Mouse (Mus musculus) A20 (cell line): ENCODE data around the gene Rpia.
A peak's percentile ranks its signal among the peaks of the same experiment; 100 is the strongest.

Experiments used
- DNase-seq: peaks from one replicate; pipeline ENCODE4 v3.0.0-alpha.2; 2011; ENCODE audit warnings: low read depth, low spot score

The Rpia gene

GRCm38 (mm10) chr6:70805267-70805666, 13.2 kb upstream of the Rpia start:
- DNase-seq, result peak; percentile 68

DNA sequence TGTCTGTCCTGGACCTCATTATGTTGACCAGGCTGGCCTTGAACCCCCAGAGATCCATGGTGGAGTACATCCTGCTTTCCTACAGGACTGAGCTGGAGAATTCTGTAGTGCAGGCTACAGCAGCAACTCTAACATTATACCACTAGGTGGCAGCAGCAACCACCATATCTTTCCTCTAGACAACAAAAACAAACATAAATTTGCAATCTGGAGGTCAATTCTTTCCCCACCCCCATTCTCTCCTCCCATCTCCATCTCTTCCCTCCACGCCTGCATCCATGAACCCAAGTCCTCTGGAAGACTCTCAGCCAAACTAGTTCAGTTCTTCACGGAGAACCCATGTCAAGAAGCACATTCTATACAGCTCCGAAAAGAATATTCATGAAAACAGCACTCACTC, 12.6 kb upstream of the Rpia start:
- peak; percentile 73 for DNase-seq

- peak; percentile 64 for DNase-seq
Measured at GRCm38 (mm10) chr6:70797581-70798251, 5.7 kb upstream of the Rpia start.

DNA sequence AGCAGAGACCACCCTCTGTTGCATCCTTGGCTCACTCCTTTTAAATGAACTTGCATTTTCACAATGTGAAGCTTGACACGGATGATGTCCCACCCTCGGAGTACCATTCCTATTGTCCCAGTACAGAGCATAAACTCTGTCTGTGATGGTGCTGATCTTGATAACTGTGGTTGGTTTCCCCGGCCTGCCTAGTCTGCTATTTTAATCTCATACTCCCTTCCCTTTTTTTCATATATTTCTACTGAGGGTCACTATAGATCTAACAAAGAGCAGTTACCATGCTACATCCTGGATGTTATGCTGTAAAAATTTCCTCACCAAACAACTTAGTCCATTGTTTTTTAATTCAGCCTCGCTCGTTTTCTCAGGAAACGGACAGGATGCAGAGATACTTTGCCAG, 4.9 kb upstream of the Rpia start:
- DNase-seq, result no peak

GRCm38 (mm10) chr6:70792644-70793043, 612 bp upstream of the Rpia start:
- DNase-seq, result peak; percentile 45

GRCm38 (mm10) chr6:70790852-70791761, 925 bp downstream of the Rpia start:
- DNase-seq, result peak; percentile 54

- no peak for DNase-seq
Measured at GRCm38 (mm10) chr6:70790034-70790650, 1.9 kb downstream of the Rpia start.

GRCm38 (mm10) chr6:70789134-70789533, 2.9 kb downstream of the Rpia start:
- no peak for DNase-seq

GRCm38 (mm10) chr6:70787524-70787923, 4.5 kb downstream of the Rpia start:
- no peak for DNase-seq

- no peak for DNase-seq
Measured at GRCm38 (mm10) chr6:70785852-70786251, 6.2 kb downstream of the Rpia start.

DNA sequence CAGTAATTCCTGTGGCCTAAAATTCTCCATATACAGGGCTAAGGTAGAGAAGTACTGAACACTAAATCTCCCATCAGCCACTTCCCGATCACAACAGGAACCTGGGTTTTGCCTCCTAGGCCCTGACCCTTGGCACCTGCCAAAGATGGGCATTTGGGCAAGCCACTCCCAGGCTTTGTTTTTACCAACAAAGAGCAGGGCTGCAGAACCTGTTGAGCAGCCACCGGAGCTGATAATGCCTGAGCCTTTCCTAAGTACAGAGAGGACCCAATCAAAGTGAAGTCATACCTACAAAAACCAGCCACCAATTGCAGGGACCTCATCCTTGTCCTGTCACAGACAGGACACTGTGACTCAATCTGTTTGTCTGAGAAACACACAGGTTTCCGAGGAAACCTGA, 7.2 kb downstream of the Rpia start:
- no peak for DNase-seq

- DNase-seq, result no peak
Measured at GRCm38 (mm10) chr6:70781336-70781735, 10.7 kb downstream of the Rpia start.

GRCm38 (mm10) chr6:70774372-70774771, 17.7 kb downstream of the Rpia start:
- DNase-seq, result no peak

DNA sequence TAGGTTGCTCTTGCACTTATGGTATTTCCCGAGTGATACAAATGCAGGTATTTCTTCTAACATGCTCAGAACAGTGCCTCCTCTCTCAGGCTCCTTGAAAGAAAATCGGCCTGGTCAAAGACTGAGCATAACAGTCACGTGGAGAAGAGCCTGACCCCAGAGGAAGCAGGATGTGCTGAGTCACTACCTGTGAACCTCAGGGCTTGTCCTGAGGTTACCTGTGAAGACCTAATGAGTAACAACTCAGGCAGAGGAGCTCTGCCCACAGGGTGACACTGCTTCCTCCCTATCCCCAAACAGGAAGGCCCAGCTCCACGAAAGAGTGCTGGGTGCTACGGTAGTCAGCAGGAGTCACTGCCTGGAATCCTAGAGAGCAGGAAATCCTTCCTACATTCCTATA, 18.3 kb downstream of the Rpia start:
- DNase-seq, result no peak

- DNase-seq, result peak; percentile 80
Measured at GRCm38 (mm10) chr6:70768769-70769168, 23.3 kb downstream of the Rpia start.

DNA sequence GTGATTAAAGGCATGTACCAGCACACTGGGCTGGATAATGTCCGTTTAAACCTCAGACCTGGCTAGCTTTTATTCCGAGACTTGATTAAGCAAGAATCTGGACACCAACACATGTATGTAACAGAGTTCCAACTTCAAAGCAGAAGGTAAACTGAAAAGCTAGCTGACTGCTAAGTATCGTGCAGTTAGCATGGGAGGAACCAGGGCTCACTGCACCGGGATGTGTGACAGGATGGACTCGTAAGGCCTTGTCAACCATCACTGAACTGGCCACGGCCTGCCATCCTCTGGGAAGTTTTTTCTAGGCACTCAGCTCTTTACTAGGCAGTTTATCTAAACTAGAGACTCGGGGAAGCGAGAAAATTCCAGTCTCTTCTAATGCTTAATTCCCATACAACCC, 27.0 kb downstream of the Rpia start:
- no peak for DNase-seq

DNA sequence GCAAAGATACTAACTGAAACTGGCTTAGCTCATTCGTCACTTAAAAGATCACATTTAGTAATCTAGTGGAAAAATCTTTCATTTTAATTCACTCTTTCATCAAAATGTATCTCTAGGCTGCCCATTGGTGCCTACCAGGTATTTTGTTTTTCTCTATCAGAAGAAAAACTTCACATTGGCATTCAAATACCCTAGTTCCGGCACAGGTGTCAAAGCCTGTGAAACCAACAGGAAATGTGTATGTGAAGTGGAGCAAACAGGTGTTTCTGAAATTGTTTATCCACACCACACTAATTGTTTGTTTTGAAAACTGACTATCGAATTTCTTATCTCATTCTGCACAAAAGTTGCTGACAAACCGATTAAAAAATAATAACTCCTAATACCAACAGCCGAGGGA, 27.5 kb downstream of the Rpia start:
- DNase-seq, result peak; percentile 54

GRCm38 (mm10) chr6:70763881-70764280, 28.2 kb downstream of the Rpia start:
- no peak for DNase-seq

- no peak for DNase-seq
Measured at GRCm38 (mm10) chr6:70762659-70763058, 29.4 kb downstream of the Rpia start.

GRCm38 (mm10) chr6:70760951-70761350, 31.1 kb downstream of the Rpia start:
- no peak for DNase-seq

DNA sequence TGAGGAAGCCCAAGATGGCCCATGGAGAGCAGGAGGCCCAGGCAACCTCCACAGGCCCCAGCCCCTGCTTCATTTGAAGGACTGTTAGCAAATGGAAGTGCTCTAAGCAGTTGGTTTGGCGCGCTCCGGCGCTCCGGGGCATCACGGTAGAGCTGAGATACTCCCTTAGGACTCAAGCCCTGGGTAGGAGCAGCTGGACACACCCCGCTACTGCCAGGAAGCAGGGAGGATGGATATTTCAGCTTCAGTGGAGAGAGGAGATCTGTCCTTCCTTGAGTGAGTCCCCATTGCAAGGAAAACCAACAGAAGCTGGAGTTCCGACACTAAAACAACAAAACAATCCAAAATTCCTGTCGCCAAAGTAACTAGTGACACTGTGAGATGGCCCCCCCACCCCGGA, 37.2 kb downstream of the Rpia start:
- no peak for DNase-seq

- DNase-seq, result peak; percentile 82
Measured at GRCm38 (mm10) chr6:70752351-70752750, 39.7 kb downstream of the Rpia start.

DNA sequence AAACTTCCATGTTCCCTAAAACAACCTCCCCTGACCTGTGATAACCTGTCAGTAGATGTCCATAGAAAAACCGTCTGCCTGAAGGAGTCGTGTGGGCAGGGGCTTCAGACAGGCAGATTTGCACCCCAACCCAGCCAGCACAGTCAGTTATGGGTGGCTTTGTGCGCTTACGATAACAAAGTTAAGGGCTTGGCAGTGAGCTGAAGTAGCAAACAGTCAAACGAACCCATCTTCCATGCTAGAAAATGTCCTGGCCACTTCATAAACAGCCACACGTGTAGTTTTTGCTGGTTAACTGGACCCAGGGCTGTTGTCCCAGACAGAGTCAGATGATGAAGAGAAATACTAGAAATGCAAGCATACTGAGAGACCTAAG, 40.1 kb downstream of the Rpia start:
- DNase-seq, result no peak
